Mouse (Mus musculus) olfactory bulb, adult 2 months (tissue): ENCODE results near the gene Opa3. TPM values are rescaled to one million over a fixed set of nuclear protein-coding genes. Genes with fewer than 3 reads are reported as not detected.

ENCODE experiments used
- H3K27ac ChIP-seq: fragments of 200-500 bp; 2 replicates; pipeline ENCODE4 v1.5.1; 2012; ENCODE audit warnings: low read depth, low read length; ENCODE audit not compliant: insufficient read depth
- H3K4me1 ChIP-seq: fragments of 200-500 bp; 2 replicates; pipeline ENCODE4 v1.6.1; 2012; ENCODE audit warnings: low read length; ENCODE audit not compliant: control insufficient read depth, insufficient read depth
- H3K4me3 ChIP-seq: fragments of 200-500 bp; 2 replicates; pipeline ENCODE4 v1.5.1; 2012; ENCODE audit warnings: mild to moderate bottlenecking, low read depth, low read length, moderate library complexity; ENCODE audit not compliant: insufficient read depth
- CTCF ChIP-seq: fragments of 200-500 bp; IDR thresholded peaks from 2 replicates; pipeline ENCODE4 v1.5.1; 2012; ENCODE audit warnings: low read depth, mild to moderate bottlenecking, low read length, moderate library complexity; ENCODE audit not compliant: insufficient read depth
- POLR2A ChIP-seq: fragments of 200-500 bp; IDR thresholded peaks from 2 replicates; pipeline ENCODE4 v1.6.1; 2012; ENCODE audit warnings: mild to moderate bottlenecking, low read depth, low read length, moderate library complexity; ENCODE audit not compliant: insufficient read depth
- WGBS: fragments of 180-500 bp; shearing (Covaris S2); methylation state at CpG from one replicate; pipeline ENCODE4 v1.1.7; 2018; 5-methylcytosine and 5-hydroxymethylcytosine counted together
- polyA plus RNA-seq: library from polyadenylated mRNA; stranded (reverse); fragments of >200 nt; gene quantifications from 2 replicates; pipeline ENCODE4 v1.2.4, GENCODE M21; 2012; ENCODE audit warnings: low replicate concordance; ENCODE audit not compliant: missing spikeins, insufficient read depth, insufficient read length

Gene Opa3
- polyA plus RNA-seq: not detected in 2 replicates

DNA sequence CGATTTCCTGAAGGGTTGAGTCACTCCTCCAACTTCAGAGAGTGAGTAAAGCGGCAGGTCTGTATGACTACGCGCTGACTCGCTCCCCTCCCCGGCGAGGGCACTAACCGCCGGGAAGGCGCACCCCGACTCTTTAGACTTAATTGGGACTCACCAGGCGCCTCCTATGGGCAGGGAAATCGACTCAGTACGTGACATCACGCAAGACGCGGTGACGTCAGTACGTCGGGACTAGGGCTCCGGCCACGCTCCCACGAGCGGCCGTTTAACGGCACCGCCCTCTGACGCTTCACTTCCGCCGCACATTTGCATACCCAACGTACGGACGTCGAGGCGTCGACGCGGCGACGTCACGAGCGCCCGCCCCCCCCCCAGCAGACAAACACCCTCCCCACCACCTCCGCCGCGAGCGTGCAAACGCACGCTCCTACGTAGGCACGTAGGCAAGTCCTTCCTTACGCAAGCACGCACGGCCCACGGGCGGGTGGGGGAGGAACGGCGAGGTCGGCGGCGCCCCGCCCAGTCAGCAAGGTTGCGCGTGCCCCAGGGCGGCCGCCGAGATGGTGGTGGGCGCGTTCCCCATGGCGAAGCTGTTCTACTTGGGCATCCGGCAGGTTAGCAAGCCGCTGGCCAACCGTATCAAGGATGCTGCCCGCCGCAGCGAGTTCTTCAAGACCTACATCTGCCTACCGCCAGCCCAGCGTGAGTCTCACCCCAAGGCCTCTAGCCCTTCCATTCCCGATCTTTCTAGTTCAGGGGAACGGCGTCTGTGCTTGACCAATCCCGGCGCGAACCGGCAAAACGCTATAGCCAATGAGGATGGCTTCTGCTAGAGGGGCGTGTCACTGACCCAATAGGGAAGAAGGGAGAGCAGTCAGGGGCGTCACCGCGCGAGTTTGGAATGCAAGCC lies at the start of gene Opa3:
TSS of gene Opa3 (plus strand) at position 452 of the 910 bp plus-strand sequence.
- under 1% methylated on average over 91 of the region's 91 CpGs for WGBS

GRCm38 (mm10) chr7:19178443-19179092 lies 49.6 kb upstream of the Opa3 start:
- peak; percentile 87 for TF ChIP-seq CTCF
- no peak for TF ChIP-seq POLR2A
- Histone ChIP-seq H3K27ac (peak overlapping the region; percentile 74), H3K4me1 (peaks cover 21% of the 10 kb centered on the region), H3K4me3 (peak overlapping the region; percentile 84)
- WGBS: 8% methylated on average over 27 of the region's 27 CpGs

More for the DNA sequence above, at the start of gene Opa3:
- peaks cover 5% of the 10 kb centered on the region for H3K4me1 ChIP-seq
- TF ChIP-seq POLR2A (peak; percentile 72), CTCF (0 out of 2 replicates have a peak, but pooled peaks have one; percentile 19)
- H3K27ac ChIP-seq: peak within 1 kb of the TSS; percentile 98
- H3K4me3 ChIP-seq: peak within 1 kb of the TSS; percentile 74

- peak; percentile 60 for TF ChIP-seq CTCF
- TF ChIP-seq POLR2A: no peak
- 2% methylated on average over 32 of the region's 32 CpGs for WGBS
- Histone ChIP-seq H3K27ac (no peak overlapping the region), H3K4me1 (peaks cover 21% of the 10 kb centered on the region), H3K4me3 (peak overlapping the region; percentile 19)
Measured at GRCm38 (mm10) chr7:19179173-19179572, 49.0 kb upstream of the Opa3 start.

GRCm38 (mm10) chr7:19179936-19180335 lies 48.2 kb upstream of the Opa3 start:
- H3K4me3 ChIP-seq: no peak overlapping the region
- no peak overlapping the region for H3K27ac ChIP-seq
- H3K4me1 ChIP-seq: peaks cover 25% of the 10 kb centered on the region
- WGBS: 52% methylated on average over 6 of the region's 6 CpGs
- TF ChIP-seq CTCF: no peak
- no peak for TF ChIP-seq POLR2A

DNA sequence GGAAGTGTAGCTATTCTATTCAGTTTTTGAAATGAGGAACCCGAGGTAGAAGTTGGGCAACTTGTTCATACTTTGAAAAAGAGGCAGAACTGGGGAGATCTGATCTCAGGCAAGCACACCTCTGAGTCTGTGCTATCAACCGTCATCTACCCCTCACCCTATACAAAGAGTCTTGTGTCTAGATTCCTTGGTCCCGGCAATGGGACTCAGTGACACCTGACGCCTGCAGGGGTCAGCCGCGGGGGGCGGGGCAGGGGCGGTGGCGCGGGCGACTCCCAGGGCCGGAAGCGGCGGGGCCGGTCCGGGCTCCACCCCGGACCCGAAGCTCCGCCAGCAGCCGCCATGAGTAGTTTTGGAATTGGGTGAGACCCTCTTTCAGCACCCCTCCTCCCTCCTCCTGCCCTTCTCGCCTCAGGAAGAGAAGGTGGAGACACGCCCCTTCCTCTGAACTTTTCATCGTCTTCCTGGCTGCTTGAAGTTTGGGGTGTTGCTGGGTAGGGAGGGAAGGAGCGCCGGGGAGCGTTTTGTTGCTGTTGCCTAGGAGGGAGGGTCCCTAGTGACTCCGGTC lies 47.2 kb upstream of the Opa3 start:
- peaks cover 23% of the 10 kb centered on the region for H3K4me1 ChIP-seq
- no peak for TF ChIP-seq CTCF
- no peak for TF ChIP-seq POLR2A
- 16% methylated on average over 27 of the region's 27 CpGs for WGBS
- peak overlapping the region; percentile 6; the same call in 1 of the 2 replicates for H3K4me3 ChIP-seq
- no peak overlapping the region for H3K27ac ChIP-seq

GRCm38 (mm10) chr7:19184250-19184649 lies 43.9 kb upstream of the Opa3 start:
- TF ChIP-seq POLR2A (no peak), CTCF (no peak)
- WGBS: 29% methylated on average over 2 of the region's 2 CpGs
- Histone ChIP-seq H3K4me3 (no peak overlapping the region), H3K4me1 (peaks cover 13% of the 10 kb centered on the region), H3K27ac (no peak overlapping the region)

DNA sequence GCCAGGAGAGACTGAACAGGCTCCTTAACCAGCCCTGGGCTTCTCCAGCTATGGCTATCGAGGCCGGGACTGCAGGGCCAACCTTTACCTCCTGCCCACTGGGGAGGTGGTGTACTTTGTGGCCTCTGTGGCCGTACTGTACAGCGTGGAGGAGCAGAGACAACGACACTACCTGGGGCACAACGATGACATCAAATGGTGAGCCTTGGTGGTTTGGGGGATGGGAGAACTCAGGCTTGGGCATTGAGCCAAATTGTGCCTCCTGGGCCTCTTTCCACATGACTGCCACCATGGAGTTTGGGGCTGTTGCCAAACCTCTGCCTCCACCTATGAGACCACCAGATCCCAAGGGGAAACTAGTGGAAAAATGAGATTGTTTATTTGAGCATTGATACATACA lies 43.4 kb upstream of the Opa3 start:
- peaks cover 8% of the 10 kb centered on the region for H3K4me1 ChIP-seq
- no peak overlapping the region for H3K4me3 ChIP-seq
- TF ChIP-seq POLR2A: no peak
- no peak for TF ChIP-seq CTCF
- no peak overlapping the region for H3K27ac ChIP-seq
- 26% methylated on average over 6 of the region's 6 CpGs for WGBS

DNA sequence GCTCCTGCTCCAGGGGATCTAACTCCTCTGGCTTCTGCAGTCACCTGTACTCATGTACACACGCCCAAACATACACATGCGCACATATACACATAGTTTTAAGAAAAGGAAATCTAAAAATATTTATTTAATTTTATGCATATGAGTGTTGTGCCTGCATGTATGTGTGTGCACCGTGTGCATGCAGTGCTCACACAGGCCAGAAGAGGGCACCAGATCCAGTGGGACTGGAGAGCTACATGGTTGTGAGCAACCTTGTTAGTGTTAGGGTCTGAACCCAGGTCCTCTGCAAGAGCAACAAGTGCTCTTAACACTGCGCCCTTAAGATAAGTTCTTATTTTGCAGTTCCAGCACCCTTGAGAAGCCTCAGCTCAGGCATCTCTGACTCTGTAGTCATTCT lies 33.5 kb upstream of the Opa3 start:
- no peak for TF ChIP-seq CTCF
- TF ChIP-seq POLR2A: no peak
- 100% methylated on average over 4 of the region's 4 CpGs for WGBS

More for the DNA sequence above, 33.5 kb upstream of the Opa3 start:
- Histone ChIP-seq H3K4me3 (no peak overlapping the region), H3K27ac (no peak overlapping the region), H3K4me1 (no peaks in the 10 kb centered on the region)
